Mouse (Mus musculus) neural tube, embryonic 15.5 days (tissue): ENCODE results near the gene Exoc6b. TPM values are rescaled to one million over a fixed set of nuclear protein-coding genes. Genes with fewer than 3 reads are reported as not detected.
"Not testable (repeated sequence)": the region's sequence is repeated elsewhere in the genome, so short reads cannot be mapped to it uniquely, and the experiment has no call there.

Experiments used
- ATAC-seq: fragments of 200-750 bp; cut with Nextera tagmentation; 2 replicates; pipeline ENCODE4 v1.8.0; 2017; ENCODE audit warnings: mild to moderate bottlenecking, moderate TSS enrichment, moderate library complexity; ENCODE audit not compliant: low FRiP score
- H3K27ac ChIP-seq: fragments of 300-500 bp; sonication (generic); replicated peaks from 2 replicates; pipeline ENCODE4 v1.5.1; 2015; ENCODE audit warnings: mild to moderate bottlenecking, inconsistent platforms
- H3K27me3 ChIP-seq: fragments of 300-500 bp; sonication (generic); replicated peaks from 2 replicates; pipeline ENCODE4 v1.6.1; 2015; ENCODE audit warnings: inconsistent platforms
- H3K36me3 ChIP-seq: fragments of 300-500 bp; sonication (generic); 2 replicates; pipeline ENCODE4 v1.6.1; 2015; ENCODE audit warnings: inconsistent platforms
- H3K4me1 ChIP-seq: fragments of 300-500 bp; sonication (generic); 2 replicates; pipeline ENCODE4 v1.6.1; 2015; ENCODE audit warnings: inconsistent platforms
- H3K4me2 ChIP-seq: fragments of 300-500 bp; sonication (generic); 2 replicates; pipeline ENCODE4 v1.6.1; 2015; ENCODE audit warnings: inconsistent platforms, mild to moderate bottlenecking, moderate library complexity
- H3K4me3 ChIP-seq: fragments of 300-500 bp; sonication (generic); replicated peaks from 2 replicates; pipeline ENCODE4 v1.5.1; 2015; ENCODE audit warnings: mild to moderate bottlenecking, inconsistent platforms
- H3K9ac ChIP-seq: fragments of 300-500 bp; sonication (generic); replicated peaks from 2 replicates; pipeline ENCODE4 v1.6.1; 2015; ENCODE audit warnings: mild to moderate bottlenecking, inconsistent platforms
- H3K9me3 ChIP-seq: fragments of 300-500 bp; sonication (generic); replicated peaks from 2 replicates; pipeline ENCODE4 v1.6.1; 2016; ENCODE audit warnings: inconsistent platforms
- WGBS: fragments of 180-500 bp; shearing (Covaris S2); methylation state at CpG from one replicate; pipeline ENCODE4 v1.1.7; 2015; ENCODE audit warnings: mixed read lengths; 5-methylcytosine and 5-hydroxymethylcytosine counted together
- polyA plus RNA-seq: library from polyadenylated mRNA; unstranded; fragments of >200 nt; fragmentation: Nextera tagmentation; extraction: Ambion mirVana; gene quantifications from 2 replicates; pipeline ENCODE4 v1.2.1, GENCODE M21; 2015

Exoc6b gene
- polyA plus RNA-seq = 42.4 and 44.5 TPM in 2 replicates

DNA sequence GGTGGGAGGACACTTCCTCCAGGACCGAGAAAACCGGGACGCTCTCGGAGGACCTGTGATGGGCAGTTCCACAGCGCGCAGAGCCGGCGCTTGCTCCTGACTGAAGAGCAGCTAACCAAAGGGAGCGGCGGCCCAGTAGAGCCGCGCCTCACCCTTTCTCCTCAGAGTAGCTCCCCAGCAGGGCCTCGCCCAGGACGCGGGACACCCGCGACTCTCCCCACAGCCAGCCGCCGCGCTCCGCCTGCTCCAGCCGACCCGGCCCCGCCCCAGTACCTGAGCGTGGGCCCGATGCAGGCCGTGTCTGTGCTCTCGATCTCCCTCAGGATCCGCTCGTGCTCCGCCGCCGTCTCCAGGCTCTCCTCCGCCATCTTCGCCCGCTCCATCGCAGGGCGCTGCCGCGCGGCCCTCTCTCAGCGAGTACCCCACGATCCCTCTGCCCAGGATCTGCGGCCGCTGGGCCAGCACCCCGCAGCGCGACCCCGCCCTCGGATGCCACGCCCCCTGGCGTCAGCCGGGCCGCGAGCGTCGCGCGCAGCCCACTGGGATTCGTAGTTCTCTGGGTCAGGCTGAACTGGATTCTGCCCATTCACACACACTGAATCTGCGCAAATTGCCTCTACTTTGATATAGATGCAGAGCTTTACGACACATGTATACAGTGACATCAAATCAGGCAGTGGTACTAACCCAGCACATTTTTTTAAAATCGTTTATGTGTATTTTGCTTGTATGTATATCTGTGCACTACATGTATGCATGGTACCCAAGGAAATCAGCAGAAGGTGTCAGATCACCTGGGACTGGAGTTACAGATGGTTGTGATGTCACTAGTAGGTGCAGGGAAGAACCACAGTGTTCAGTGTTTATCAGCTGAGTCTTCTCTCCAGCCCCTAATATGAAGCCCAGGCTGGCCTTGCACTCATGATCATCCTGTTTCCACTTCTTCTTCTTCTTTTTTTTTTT is at the start of gene Exoc6b:
Gene Exoc6b (minus strand): TSS at position 491 of the 963 bp plus-strand sequence.
- Histone ChIP-seq H3K36me3 (no peaks in the 10 kb centered on the region), H3K4me3 (peak within 1 kb of the TSS; percentile 81), H3K4me2 (peak within 1 kb of the TSS; percentile 70), H3K27ac (peak within 1 kb of the TSS; percentile 89), H3K9ac (peak within 1 kb of the TSS; percentile 88), H3K4me1 (peaks cover 21% of the 10 kb centered on the region), H3K9me3 (no peaks in the 10 kb centered on the region), H3K27me3 (no peaks in the 10 kb centered on the region)
- under 1% methylated on average over 60 of the region's 63 CpGs for WGBS
- ATAC-seq = peak; percentile 94

DNA sequence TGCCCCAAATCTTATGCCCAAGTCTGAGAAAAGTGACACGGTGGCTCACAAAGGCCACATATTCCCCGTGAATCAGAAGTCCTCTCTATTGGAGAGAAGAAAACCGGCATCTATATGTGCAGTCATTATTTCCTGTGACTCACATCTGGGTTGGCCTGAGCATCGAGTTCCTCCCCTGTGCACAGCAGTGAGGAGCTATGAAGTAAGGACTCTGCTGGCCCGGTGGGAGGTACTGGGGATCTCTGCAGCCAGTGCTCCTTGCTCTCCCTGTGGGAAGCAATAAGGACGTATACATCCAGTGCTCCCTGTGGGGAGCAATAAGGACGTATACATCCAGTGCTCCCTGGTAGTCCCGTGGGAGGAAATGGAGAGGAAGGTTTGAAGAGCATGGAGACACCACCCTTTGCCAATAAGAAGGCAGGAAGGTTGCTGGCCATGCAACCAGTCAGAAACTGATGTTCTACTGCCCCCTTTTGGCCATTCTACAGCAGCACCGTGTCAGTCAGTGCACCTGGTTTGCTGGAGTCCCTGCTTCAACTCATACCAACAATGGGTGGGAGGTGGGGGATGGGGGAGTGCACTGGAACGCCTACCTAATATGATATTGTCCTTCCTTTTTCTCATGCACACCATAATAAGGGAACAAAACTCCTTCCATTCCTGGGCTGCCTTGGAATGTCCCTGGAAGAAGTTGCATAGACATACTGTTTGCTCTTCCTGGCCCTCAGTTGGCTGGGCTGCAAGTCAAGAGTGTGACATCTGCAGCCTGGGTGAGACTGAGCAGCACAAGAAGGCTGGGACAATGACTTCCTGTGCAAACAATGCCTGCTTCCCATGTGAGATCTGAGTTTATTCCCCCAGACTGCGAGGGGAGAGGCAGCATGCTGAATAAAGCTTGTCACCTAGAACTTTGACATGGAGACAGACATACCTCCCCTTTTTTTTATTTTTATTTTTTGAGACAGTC is 48.5 kb upstream of the Exoc6b start:
- H3K27ac ChIP-seq, H3K36me3 ChIP-seq, H3K4me1 ChIP-seq, ATAC-seq, H3K27me3 ChIP-seq, H3K9me3 ChIP-seq, H3K4me2 ChIP-seq, H3K9ac ChIP-seq, H3K4me3 ChIP-seq: not testable (repeated sequence)
- 41% methylated on average over 9 of the region's 11 CpGs for WGBS

DNA sequence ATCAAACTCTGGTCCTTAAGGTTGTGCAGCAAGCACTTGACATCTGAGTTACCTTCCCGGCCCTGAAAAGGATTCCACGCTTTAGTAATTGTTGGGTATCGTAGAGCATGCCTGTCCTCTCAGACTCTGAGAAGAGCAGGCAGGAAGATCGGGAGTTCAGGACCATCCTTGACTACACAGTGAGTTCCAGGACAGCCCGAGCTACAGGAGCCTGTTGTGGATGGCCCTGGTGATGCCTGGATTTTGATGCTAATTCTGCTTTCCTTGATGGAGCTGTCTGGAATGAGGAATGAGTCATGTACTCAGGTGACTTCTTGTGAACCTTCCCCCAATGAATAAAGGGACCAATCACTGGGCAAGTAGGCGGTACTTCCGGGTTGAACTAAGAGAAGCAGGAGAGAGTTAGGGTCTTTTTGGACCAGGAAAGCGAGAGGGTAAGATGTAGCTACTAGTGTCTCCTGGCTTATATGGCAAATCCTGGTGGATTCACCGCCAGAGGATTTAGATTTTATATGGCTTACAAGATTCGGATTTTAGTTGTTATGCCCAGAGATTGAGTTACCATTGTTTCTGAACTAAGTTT is 35.8 kb upstream of the Exoc6b start:
- WGBS = 86% methylated on average over 10 of the region's 10 CpGs
- Histone ChIP-seq H3K27ac (no peak overlapping the region), H3K4me3 (no peak overlapping the region), H3K36me3 (no peaks in the 10 kb centered on the region), H3K27me3 (no peaks in the 10 kb centered on the region), H3K9me3 (no peaks in the 10 kb centered on the region), H3K4me2 (no peak overlapping the region), H3K4me1 (no peaks in the 10 kb centered on the region), H3K9ac (no peak overlapping the region)
- ATAC-seq = no peak

DNA sequence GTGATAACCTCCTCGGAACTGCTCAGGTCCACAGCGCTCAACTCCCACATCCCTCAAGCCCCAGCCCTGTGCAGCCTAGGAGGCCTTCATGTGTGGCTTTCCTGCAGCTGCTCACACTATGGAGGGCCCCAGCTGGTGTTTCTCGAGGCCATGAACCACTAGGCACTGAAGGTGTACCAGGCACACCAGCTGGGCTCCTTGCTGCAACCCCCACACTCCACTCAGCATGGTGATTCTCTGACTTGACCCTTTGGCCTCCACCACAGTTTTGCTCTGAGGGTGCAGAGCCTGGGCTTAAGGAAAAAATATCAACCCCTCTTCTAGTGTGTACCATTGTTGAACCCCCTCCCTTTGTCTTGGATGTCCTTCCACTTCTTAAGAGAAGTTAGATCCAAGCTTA is 34.0 kb upstream of the Exoc6b start:
- Histone ChIP-seq H3K4me1 (no peaks in the 10 kb centered on the region), H3K27me3 (no peaks in the 10 kb centered on the region), H3K27ac (no peak overlapping the region), H3K9ac (no peak overlapping the region), H3K9me3 (no peaks in the 10 kb centered on the region), H3K36me3 (no peaks in the 10 kb centered on the region), H3K4me3 (no peak overlapping the region), H3K4me2 (no peak overlapping the region)
- ATAC-seq = no peak; the same call in 1 of the 2 replicates
- 86% methylated on average over 3 of the region's 3 CpGs for WGBS

DNA sequence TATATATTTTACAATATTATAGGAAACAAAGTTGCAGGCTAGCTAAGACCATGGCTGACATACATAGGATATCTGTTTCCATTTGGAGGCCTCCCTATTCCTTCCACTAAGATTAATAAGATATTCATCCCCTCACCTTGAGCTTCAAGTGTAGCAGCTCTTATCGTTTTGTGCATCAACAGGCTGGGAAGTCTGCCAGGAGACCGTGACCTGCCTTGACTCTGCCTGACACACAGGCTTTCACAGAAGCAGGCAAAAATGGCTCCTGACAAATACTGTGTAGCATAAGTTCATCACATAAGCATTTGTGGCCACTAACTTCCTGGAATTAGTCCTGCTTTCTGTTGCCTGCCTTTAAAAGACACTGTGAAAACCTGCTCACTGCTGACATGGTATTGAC is 27.1 kb upstream of the Exoc6b start:
- no peaks in the 10 kb centered on the region for H3K9me3 ChIP-seq
- H3K4me1 ChIP-seq = no peaks in the 10 kb centered on the region
- ATAC-seq = no peak
- H3K36me3 ChIP-seq = no peaks in the 10 kb centered on the region
- H3K4me2 ChIP-seq = no peak overlapping the region
- no peak overlapping the region for H3K9ac ChIP-seq
- WGBS = 79% methylated on average over 2 of the region's 2 CpGs
- H3K27ac ChIP-seq = no peak overlapping the region
- no peak overlapping the region for H3K4me3 ChIP-seq
- H3K27me3 ChIP-seq = no peaks in the 10 kb centered on the region

DNA sequence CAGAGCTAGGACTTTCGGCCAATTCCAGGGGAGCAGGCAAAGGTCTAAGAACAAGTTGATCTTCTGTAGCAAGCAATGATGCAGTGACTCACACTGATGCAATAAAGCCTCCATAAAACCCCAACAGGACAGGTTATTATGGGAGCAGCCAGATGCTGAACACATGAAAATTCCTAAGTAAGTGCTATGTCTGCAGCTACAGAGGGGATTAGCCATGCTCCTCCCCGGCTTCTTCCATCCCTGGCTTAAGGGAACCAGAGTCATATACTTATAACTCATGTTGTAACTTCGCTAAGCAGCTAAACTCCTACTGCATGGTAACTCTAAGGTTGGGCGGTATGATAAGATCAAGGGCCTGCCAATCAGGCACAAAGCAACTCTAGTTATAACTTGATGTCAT is 18.1 kb upstream of the Exoc6b start:
- no peaks in the 10 kb centered on the region for H3K27me3 ChIP-seq
- WGBS = 83% methylated on average over 4 of the region's 4 CpGs
- no peak for ATAC-seq
- no peak overlapping the region for H3K4me3 ChIP-seq
- H3K9ac ChIP-seq = no peak overlapping the region
- H3K27ac ChIP-seq = no peak overlapping the region
- H3K9me3 ChIP-seq = no peaks in the 10 kb centered on the region
- no peaks in the 10 kb centered on the region for H3K36me3 ChIP-seq
- H3K4me1 ChIP-seq = no peaks in the 10 kb centered on the region
- H3K4me2 ChIP-seq = no peak overlapping the region

DNA sequence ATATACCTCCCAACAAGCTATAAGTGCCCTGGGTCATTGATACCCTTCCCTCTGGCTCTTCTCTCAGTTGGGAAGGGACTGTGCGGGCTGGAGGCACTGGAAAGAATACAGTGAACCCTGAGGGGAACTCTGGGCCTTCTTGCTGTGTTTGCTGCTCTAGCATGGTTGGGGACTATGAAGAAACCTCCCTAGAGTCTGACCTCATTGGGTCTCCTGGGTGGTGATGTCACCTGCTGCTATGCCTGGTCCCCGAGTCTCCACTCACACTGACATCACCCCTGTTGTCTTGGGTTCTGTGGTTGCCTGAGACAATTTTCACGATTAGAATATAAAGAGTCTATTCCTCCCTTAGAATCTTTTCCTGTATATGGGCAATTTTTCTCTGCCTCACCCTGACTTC is 17.3 kb upstream of the Exoc6b start:
- Histone ChIP-seq H3K4me2 (no peak overlapping the region), H3K9me3 (no peaks in the 10 kb centered on the region), H3K27me3 (no peaks in the 10 kb centered on the region), H3K27ac (no peak overlapping the region), H3K4me1 (no peaks in the 10 kb centered on the region), H3K4me3 (no peak overlapping the region), H3K9ac (no peak overlapping the region), H3K36me3 (no peaks in the 10 kb centered on the region)
- ATAC-seq = no peak
- 70% methylated on average over 3 of the region's 3 CpGs for WGBS

DNA sequence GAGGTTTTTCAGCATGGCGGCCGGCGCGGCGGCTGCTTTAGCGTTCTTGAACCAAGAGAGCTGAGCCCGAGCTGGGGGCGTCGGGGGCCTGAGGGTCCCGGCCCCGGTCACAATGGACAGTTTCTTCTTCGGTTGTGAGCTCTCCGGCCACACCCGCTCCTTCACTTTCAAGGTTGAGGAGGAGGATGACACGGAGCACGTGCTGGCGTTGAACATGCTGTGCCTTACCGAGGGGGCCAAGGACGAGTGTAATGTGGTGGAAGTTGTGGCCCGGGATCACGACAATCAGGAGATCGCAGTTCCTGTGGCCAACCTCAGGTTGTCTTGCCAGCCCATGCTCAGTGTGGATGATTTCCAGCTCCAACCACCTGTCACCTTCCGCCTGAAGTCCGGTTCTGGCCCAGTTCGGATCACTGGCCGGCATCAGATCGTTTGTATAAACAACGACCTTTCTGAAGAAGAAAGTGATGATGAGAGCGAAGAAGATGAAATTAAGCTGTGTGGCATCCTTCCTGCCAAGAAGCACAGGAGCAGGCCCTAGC is 6.9 kb upstream of the Exoc6b start:
- not testable (repeated sequence) for H3K36me3 ChIP-seq, H3K4me3 ChIP-seq, H3K4me1 ChIP-seq, ATAC-seq, H3K27ac ChIP-seq, H3K9ac ChIP-seq, H3K4me2 ChIP-seq, H3K9me3 ChIP-seq, H3K27me3 ChIP-seq
- WGBS = 92% methylated on average over 29 of the region's 29 CpGs

DNA sequence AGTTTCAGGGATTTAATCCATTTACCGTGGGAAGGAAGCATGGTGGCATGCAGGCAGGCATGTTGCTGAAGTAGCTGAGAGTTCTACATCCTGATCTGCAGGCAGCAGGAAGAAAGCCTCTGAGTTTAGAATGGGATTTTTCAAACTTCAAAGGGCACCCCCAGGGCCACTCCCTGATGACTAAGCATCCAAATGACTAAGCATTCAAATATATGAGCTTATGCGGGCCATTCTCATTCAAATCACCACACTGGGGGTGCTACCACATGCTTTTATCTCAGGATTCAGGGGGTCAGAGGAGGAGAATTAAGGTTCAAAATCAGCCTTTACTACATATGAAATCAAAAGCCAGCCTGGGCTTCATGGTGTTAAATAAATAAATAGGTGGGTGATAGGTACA is 5.7 kb upstream of the Exoc6b start:
- H3K9ac ChIP-seq = no peak overlapping the region
- H3K9me3 ChIP-seq = no peaks in the 10 kb centered on the region
- no peaks in the 10 kb centered on the region for H3K4me1 ChIP-seq
- H3K27ac ChIP-seq = no peak overlapping the region
- ATAC-seq = no peak
- H3K4me3 ChIP-seq = no peak overlapping the region
- H3K36me3 ChIP-seq = no peaks in the 10 kb centered on the region
- 23% methylated on average over 2 of the region's 2 CpGs for WGBS
- H3K27me3 ChIP-seq = no peaks in the 10 kb centered on the region
- H3K4me2 ChIP-seq = no peak overlapping the region

DNA sequence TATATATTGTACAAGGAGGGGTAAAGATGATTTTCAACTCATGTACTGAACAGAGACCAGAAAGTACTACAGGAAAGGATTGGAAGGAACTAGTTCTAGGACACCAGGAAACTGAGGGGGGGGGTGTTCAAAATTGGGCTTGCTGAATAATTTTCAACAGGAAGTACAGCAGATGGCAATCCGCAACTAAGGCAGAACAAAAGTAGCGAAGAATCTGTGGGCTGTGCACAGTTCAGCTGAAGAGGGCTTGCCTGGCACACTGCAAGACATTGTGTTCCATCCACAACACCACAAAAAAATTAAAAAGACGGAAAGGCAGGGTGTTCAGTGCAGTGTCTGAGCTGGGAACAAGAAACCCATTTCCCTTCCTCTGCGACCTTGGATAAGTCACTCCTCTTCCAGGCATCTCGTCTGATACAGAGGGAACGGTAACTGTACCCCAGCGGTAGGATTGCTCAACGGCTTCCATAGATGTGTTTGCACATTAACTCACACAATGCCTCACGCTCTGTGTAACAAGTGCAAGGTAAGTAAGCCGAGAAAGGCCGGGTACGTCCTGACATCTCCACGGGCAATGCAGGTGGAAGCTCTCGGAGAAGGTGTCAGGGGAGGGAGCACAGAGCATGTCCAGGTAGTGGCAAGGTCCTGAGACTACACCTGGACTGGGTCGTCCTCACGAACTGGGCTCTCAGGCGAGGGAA is 841 bp downstream of the Exoc6b start:
- no peaks in the 10 kb centered on the region for H3K9me3 ChIP-seq
- peaks cover 21% of the 10 kb centered on the region for H3K4me1 ChIP-seq
- 3% methylated on average over 17 of the region's 17 CpGs for WGBS
- H3K27me3 ChIP-seq = no peaks in the 10 kb centered on the region
- H3K4me3 ChIP-seq = peak overlapping the region; percentile 81
- H3K9ac ChIP-seq = peak overlapping the region; percentile 88
- H3K27ac ChIP-seq = peak overlapping the region; percentile 89
- ATAC-seq = peak; percentile 65
- peak overlapping the region; percentile 70 for H3K4me2 ChIP-seq
- no peaks in the 10 kb centered on the region for H3K36me3 ChIP-seq

DNA sequence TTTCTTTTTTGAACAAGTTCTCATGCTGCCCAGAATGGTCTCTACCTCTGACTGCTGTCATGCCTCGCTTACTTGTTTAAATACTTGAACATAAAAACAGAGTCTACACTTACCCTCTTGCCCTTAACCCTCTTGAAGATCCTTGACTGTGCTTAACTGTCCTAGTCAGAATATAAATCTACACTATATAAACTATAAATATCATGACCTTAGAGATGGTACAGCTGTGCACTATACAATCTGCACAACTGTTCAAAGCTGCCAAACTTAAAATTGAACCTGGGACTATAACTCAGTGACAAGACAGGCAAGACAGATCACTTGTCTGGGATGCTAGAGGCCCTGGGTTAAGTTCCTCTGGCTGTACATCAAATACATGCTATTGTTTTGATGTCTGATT is 11.7 kb downstream of the Exoc6b start:
- H3K4me3 ChIP-seq = no peak overlapping the region

More for the DNA sequence above, 11.7 kb downstream of the Exoc6b start:
- H3K36me3 ChIP-seq = no peaks in the 10 kb centered on the region
- no peak overlapping the region for H3K27ac ChIP-seq
- WGBS = 76% methylated on average over 1 of the region's 1 CpGs
- H3K4me2 ChIP-seq = no peak overlapping the region
- H3K9me3 ChIP-seq = no peaks in the 10 kb centered on the region
- H3K9ac ChIP-seq = no peak overlapping the region
- no peaks in the 10 kb centered on the region for H3K27me3 ChIP-seq
- ATAC-seq = no peak
- no peaks in the 10 kb centered on the region for H3K4me1 ChIP-seq
